In genomic region chr4:108337817-108338216, GRCm38 (mm10) we compare ENCODE assay signal across 16 mouse cellular contexts. TPM values are rescaled to one million over a fixed set of nuclear protein-coding genes. Genes with fewer than 3 reads are reported as not detected.
DNase-seq lines count a peak whose midpoint lies in the region; ATAC-seq lines count a peak whose summit lies in the region.
"Had no signal": no experiment of that assay in that cellular context is flagged by ENCODE, and none has a peak within 500 bp of the region (broad histone marks: within the 10 kb centered on the region; RNA-seq: fewer than 3 reads in every experiment).

No protein-coding gene starts in this region.

- no peak overlapping the region for H3K4me2 ChIP-seq in forebrain, embryonic 13.5 days
- H3K4me2 ChIP-seq in forebrain, embryonic 15.5 days (replicated peaks), result no peak overlapping the region
- H3K4me2 ChIP-seq in midbrain, embryonic 13.5 days (replicated peaks), result no peak overlapping the region
- H3K4me2 ChIP-seq in midbrain, embryonic 16.5 days (ENCODE audit: low read length), result no peak overlapping the region
- no peak overlapping the region for H3K4me2 ChIP-seq in embryonic facial prominence, embryonic 15.5 days (replicated peaks)
- H3K4me2 ChIP-seq in stomach, embryonic 16.5 days (ENCODE audit: low read depth, low read length), result no peak overlapping the region
- H3K4me2 ChIP-seq: neural tube, embryonic 12.5 days had no signal

- no peaks in the 10 kb centered on the region for H3K27me3 ChIP-seq in forebrain, embryonic 13.5 days
- H3K27me3 ChIP-seq in forebrain, embryonic 15.5 days, result no peaks in the 10 kb centered on the region
- no peaks in the 10 kb centered on the region for H3K27me3 ChIP-seq in midbrain, embryonic 13.5 days
- no peaks in the 10 kb centered on the region for H3K27me3 ChIP-seq in midbrain, embryonic 16.5 days (ENCODE audit: control insufficient read depth, insufficient read depth, low read depth, low read length)
- H3K27me3 ChIP-seq in embryonic facial prominence, embryonic 15.5 days, result no peaks in the 10 kb centered on the region
- no peaks in the 10 kb centered on the region for H3K27me3 ChIP-seq in stomach, embryonic 16.5 days (ENCODE audit: control insufficient read depth, insufficient read depth, low read length)
- H3K27me3 ChIP-seq: neural tube, embryonic 12.5 days had no signal

- no peak for DNase-seq in kidney, adult 11 months
- DNase-seq in right cerebral cortex, adult 2 months (ENCODE audit: low spot score in 2 of 2), result no peak
- DNase-seq: heart, adult 2 months; heart, postnatal 10 days; kidney, adult 18-20 months; lung, adult 2 months; right cerebral cortex, adult 18-20 months; thymus, postnatal 4 days had no signal

- peaks cover 56% of the 10 kb centered on the region for H3K36me3 ChIP-seq in forebrain, embryonic 13.5 days (ENCODE audit: poor library complexity, severe bottlenecking)
- H3K36me3 ChIP-seq in forebrain, embryonic 15.5 days, result peaks cover 33% of the 10 kb centered on the region
- H3K36me3 ChIP-seq in midbrain, embryonic 13.5 days, result peaks cover 49% of the 10 kb centered on the region
- H3K36me3 ChIP-seq in midbrain, embryonic 16.5 days (ENCODE audit: control insufficient read depth, insufficient read depth, low read length), result peaks cover 15% of the 10 kb centered on the region
- peaks cover 38% of the 10 kb centered on the region; the same call in 1 of the 2 replicates for H3K36me3 ChIP-seq in embryonic facial prominence, embryonic 15.5 days
- peaks cover 3% of the 10 kb centered on the region; the same call in 1 of the 2 replicates for H3K36me3 ChIP-seq in stomach, embryonic 16.5 days (ENCODE audit: control insufficient read depth, insufficient read depth, low read length)

- ATAC-seq in forebrain, embryonic 13.5 days, result no peak
- no peak for ATAC-seq in forebrain, embryonic 15.5 days (replicated peaks)
- no peak for ATAC-seq in midbrain, embryonic 13.5 days
- no peak for ATAC-seq in midbrain, embryonic 16.5 days
- ATAC-seq in embryonic facial prominence, embryonic 15.5 days (ENCODE audit: insufficient number of reproducible peaks, low FRiP score, low TSS enrichment, low read depth), result no peak
- ATAC-seq in stomach, embryonic 16.5 days (ENCODE audit: insufficient read depth, low FRiP score), result peak; percentile 63; the same call in 1 of the 2 replicates

- no peak overlapping the region for H3K9ac ChIP-seq in forebrain, embryonic 13.5 days
- no peak overlapping the region for H3K9ac ChIP-seq in forebrain, embryonic 15.5 days (replicated peaks)
- no peak overlapping the region for H3K9ac ChIP-seq in midbrain, embryonic 13.5 days (replicated peaks)
- H3K9ac ChIP-seq in midbrain, embryonic 16.5 days (ENCODE audit: low read depth, low read length), result no peak overlapping the region
- H3K9ac ChIP-seq in embryonic facial prominence, embryonic 15.5 days, result no peak overlapping the region
- H3K9ac ChIP-seq in stomach, embryonic 16.5 days (ENCODE audit: low read length), result no peak overlapping the region
- H3K9ac ChIP-seq: neural tube, embryonic 12.5 days had no signal

- peaks cover 9% of the 10 kb centered on the region for H3K4me1 ChIP-seq in forebrain, embryonic 13.5 days
- H3K4me1 ChIP-seq in forebrain, embryonic 15.5 days, result peaks cover 8% of the 10 kb centered on the region; the same call in 1 of the 2 replicates
- peaks cover 13% of the 10 kb centered on the region for H3K4me1 ChIP-seq in midbrain, embryonic 13.5 days (replicated peaks)
- no peaks in the 10 kb centered on the region for H3K4me1 ChIP-seq in midbrain, embryonic 16.5 days (ENCODE audit: control insufficient read depth, insufficient read depth, low read length)
- H3K4me1 ChIP-seq in embryonic facial prominence, embryonic 15.5 days, result peaks cover 10% of the 10 kb centered on the region; the same call in 1 of the 2 replicates
- H3K4me1 ChIP-seq in stomach, embryonic 16.5 days (ENCODE audit: control insufficient read depth, insufficient read depth, low read length), result peaks cover 15% of the 10 kb centered on the region

- H3K27ac ChIP-seq in forebrain, embryonic 13.5 days, result peak overlapping the region; percentile 57; the same call in 1 of the 2 replicates
- no peak overlapping the region for H3K27ac ChIP-seq in forebrain, embryonic 15.5 days (replicated peaks)
- peak overlapping the region; percentile 51; the same call in 1 of the 2 replicates for H3K27ac ChIP-seq in midbrain, embryonic 13.5 days
- H3K27ac ChIP-seq in midbrain, embryonic 16.5 days (ENCODE audit: low read length), result no peak overlapping the region; the same call in 1 of the 2 replicates
- H3K27ac ChIP-seq in embryonic facial prominence, embryonic 15.5 days (replicated peaks), result peak overlapping the region; percentile 23; the same call in 1 of the 2 replicates
- peak overlapping the region; percentile 61 for H3K27ac ChIP-seq in stomach, embryonic 16.5 days (ENCODE audit: low read length)
- H3K27ac ChIP-seq: heart, adult 2 months; neural tube, embryonic 12.5 days had no signal

- WGBS in forebrain, embryonic 13.5 days, result 39% methylated on average over 3 of the region's 3 CpGs
- WGBS in forebrain, embryonic 15.5 days, result 38% methylated on average over 3 of the region's 3 CpGs
- WGBS in midbrain, embryonic 13.5 days, result 34% methylated on average over 3 of the region's 3 CpGs
- WGBS in midbrain, embryonic 16.5 days, result 30% methylated on average over 3 of the region's 3 CpGs
- 50% methylated on average over 3 of the region's 3 CpGs for WGBS in embryonic facial prominence, embryonic 15.5 days
- 29% methylated on average over 3 of the region's 3 CpGs for WGBS in stomach, embryonic 16.5 days

- H3K9me3 ChIP-seq in forebrain, embryonic 13.5 days (replicated peaks), result no peaks in the 10 kb centered on the region
- H3K9me3 ChIP-seq in forebrain, embryonic 15.5 days, result no peaks in the 10 kb centered on the region
- no peaks in the 10 kb centered on the region for H3K9me3 ChIP-seq in midbrain, embryonic 13.5 days
- no peaks in the 10 kb centered on the region for H3K9me3 ChIP-seq in midbrain, embryonic 16.5 days (replicated peaks; ENCODE audit: control insufficient read depth, low read length, poor library complexity, severe bottlenecking)
- no peaks in the 10 kb centered on the region for H3K9me3 ChIP-seq in embryonic facial prominence, embryonic 15.5 days (replicated peaks)
- H3K9me3 ChIP-seq in stomach, embryonic 16.5 days (replicated peaks; ENCODE audit: control insufficient read depth, low read length), result no peaks in the 10 kb centered on the region
- H3K9me3 ChIP-seq: neural tube, embryonic 12.5 days had no signal

- H3K4me3 ChIP-seq in forebrain, embryonic 13.5 days, result no peak overlapping the region
- H3K4me3 ChIP-seq in forebrain, embryonic 15.5 days, result no peak overlapping the region
- H3K4me3 ChIP-seq in midbrain, embryonic 13.5 days (replicated peaks), result no peak overlapping the region
- H3K4me3 ChIP-seq in midbrain, embryonic 16.5 days (ENCODE audit: low read depth, low read length), result no peak overlapping the region
- no peak overlapping the region for H3K4me3 ChIP-seq in embryonic facial prominence, embryonic 15.5 days (replicated peaks)
- no peak overlapping the region for H3K4me3 ChIP-seq in stomach, embryonic 16.5 days (replicated peaks; ENCODE audit: low read length)
- H3K4me3 ChIP-seq: heart, adult 2 months; neural tube, embryonic 12.5 days had no signal

RNA-seq across cellular contexts. Expression of gene Coa7, which starts 9.9 kb away (rescaled TPM):
- polyA plus RNA-seq in forebrain, embryonic 13.5 days (2015; fragmentation: Nextera tagmentation; extraction: Ambion mirVana), result 42.3 and 47.7 TPM in 2 replicates
- polyA plus RNA-seq in forebrain, embryonic 15.5 days (2015; fragmentation: Nextera tagmentation; extraction: Ambion mirVana), result 47.1 and 48.9 TPM in 2 replicates
- 49.5 and 50.5 TPM in 2 replicates for polyA plus RNA-seq in midbrain, embryonic 13.5 days (2015; fragmentation: Nextera tagmentation; extraction: Ambion mirVana)
- 46.8 and 58.5 TPM in 2 replicates for polyA plus RNA-seq in midbrain, embryonic 16.5 days (2015; fragmentation: Nextera tagmentation; extraction: Ambion mirVana)
- 39.9 and 42.9 TPM in 2 replicates for polyA plus RNA-seq in embryonic facial prominence, embryonic 15.5 days (2015; fragmentation: Nextera tagmentation; extraction: Ambion mirVana)
- polyA plus RNA-seq in stomach, embryonic 16.5 days (2015; fragmentation: Nextera tagmentation; extraction: Ambion mirVana), result 45.6 and 55.2 TPM in 2 replicates

RNA-seq across cellular contexts. Expression of gene Zyg11b, which starts 36.9 kb away (rescaled TPM):
- 22.6 and 24.6 TPM in 2 replicates for polyA plus RNA-seq in forebrain, embryonic 13.5 days (2015; fragmentation: Nextera tagmentation; extraction: Ambion mirVana)
- polyA plus RNA-seq in forebrain, embryonic 15.5 days (2015; fragmentation: Nextera tagmentation; extraction: Ambion mirVana), result 31.0 and 32.8 TPM in 2 replicates
- 30.3 and 30.9 TPM in 2 replicates for polyA plus RNA-seq in midbrain, embryonic 13.5 days (2015; fragmentation: Nextera tagmentation; extraction: Ambion mirVana)
- polyA plus RNA-seq in midbrain, embryonic 16.5 days (2015; fragmentation: Nextera tagmentation; extraction: Ambion mirVana), result 37.0 and 38.3 TPM in 2 replicates
- 10.7 and 11.5 TPM in 2 replicates for polyA plus RNA-seq in embryonic facial prominence, embryonic 15.5 days (2015; fragmentation: Nextera tagmentation; extraction: Ambion mirVana)
- polyA plus RNA-seq in stomach, embryonic 16.5 days (2015; fragmentation: Nextera tagmentation; extraction: Ambion mirVana), result 10.3 and 10.5 TPM in 2 replicates

RNA-seq across cellular contexts. Expression of gene Shisal2a, which starts 45.3 kb away (rescaled TPM):
- 1.4 and 2.6 TPM in 2 replicates for polyA plus RNA-seq in forebrain, embryonic 13.5 days (2015; fragmentation: Nextera tagmentation; extraction: Ambion mirVana)
- polyA plus RNA-seq in forebrain, embryonic 15.5 days (2015; fragmentation: Nextera tagmentation; extraction: Ambion mirVana), result 0.79 and 1.7 TPM in 2 replicates
- 4.5 and 5.9 TPM in 2 replicates for polyA plus RNA-seq in midbrain, embryonic 13.5 days (2015; fragmentation: Nextera tagmentation; extraction: Ambion mirVana)
- polyA plus RNA-seq in midbrain, embryonic 16.5 days (2015; fragmentation: Nextera tagmentation; extraction: Ambion mirVana), result 6.8 and 6.9 TPM in 2 replicates
- 3.6 and 3.8 TPM in 2 replicates for polyA plus RNA-seq in embryonic facial prominence, embryonic 15.5 days (2015; fragmentation: Nextera tagmentation; extraction: Ambion mirVana)
- polyA plus RNA-seq in stomach, embryonic 16.5 days (2015; fragmentation: Nextera tagmentation; extraction: Ambion mirVana), result 1.2 and 1.4 TPM in 2 replicates
- polyA plus RNA-seq: C2C12; heart, adult 2 months had no signal

Comparison
In these comparisons a context has a peak if more than half of its experiments do, and no peak if none do; other contexts are left out.
1. H3K27ac ChIP-seq: peak in forebrain, embryonic 13.5 days (single experiment), midbrain, embryonic 13.5 days (single experiment), embryonic facial prominence, embryonic 15.5 days (single experiment) and stomach, embryonic 16.5 days (single experiment); none in forebrain, embryonic 15.5 days (single experiment) and midbrain, embryonic 16.5 days (single experiment).